Mouse (Mus musculus) right cerebral cortex, adult 2 months (tissue): ENCODE data around the gene Col7a1.

Experiments
- DNase-seq, 2 experiments: peaks; one replicate each; pipeline ENCODE4 v3.0.0; 2021 to 2022; ENCODE audit warnings: low spot score in 2 of 2

The Col7a1 gene

DNA sequence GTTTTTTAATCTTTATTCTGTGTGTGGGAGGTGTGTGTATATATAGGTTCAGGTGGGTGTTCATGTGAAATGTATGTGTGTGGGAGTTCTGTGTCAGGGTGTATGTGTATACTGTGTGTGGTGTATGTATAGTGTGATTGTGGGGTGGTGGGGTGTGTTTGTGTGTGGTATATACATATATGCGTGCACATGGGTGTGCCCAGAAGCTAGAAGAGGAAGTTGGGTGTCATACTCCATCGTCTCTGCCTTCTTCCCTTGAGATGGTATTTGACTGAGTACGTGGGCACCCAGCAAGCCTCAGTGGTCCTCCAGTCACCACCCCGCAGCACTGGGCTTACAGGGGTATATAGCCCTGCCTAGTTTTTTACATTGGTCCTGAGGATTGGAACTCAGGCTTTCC is 68.0 kb downstream of the Col7a1 start:
- DNase-seq, result peak in 1 of 2 experiments; percentile 11

- peak; percentile 59 to 70 for DNase-seq
These were observed 69.7 kb downstream of the Col7a1 start for GRCm38 (mm10) chr9:109022866-109023685.

DNA sequence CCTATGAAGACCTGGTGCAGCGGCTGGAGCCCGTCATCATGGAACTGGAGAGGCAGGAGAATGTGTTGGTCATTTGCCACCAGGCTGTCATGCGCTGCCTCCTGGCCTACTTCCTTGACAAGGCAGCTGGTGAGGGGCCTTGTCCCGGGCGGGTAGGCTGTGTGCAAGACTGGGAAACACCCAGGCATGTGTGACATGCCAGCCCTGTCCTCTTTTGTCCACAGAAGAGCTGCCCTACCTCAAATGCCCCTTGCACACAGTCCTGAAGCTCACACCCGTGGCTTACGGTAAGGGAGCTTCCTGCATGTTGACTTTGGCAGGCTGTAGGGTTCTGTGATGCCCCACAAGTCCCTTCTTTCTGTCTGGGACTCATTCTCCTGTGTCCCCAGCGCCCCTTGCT is 74.1 kb downstream of the Col7a1 start:
- no peak for DNase-seq

GRCm38 (mm10) chr9:109028421-109028820 is 75.0 kb downstream of the Col7a1 start:
- DNase-seq, result no peak

- DNase-seq, result no peak
These were observed 75.5 kb downstream of the Col7a1 start for GRCm38 (mm10) chr9:109028919-109029318.

- DNase-seq, result no peak
These were observed 76.9 kb downstream of the Col7a1 start for GRCm38 (mm10) chr9:109030312-109030711.

DNA sequence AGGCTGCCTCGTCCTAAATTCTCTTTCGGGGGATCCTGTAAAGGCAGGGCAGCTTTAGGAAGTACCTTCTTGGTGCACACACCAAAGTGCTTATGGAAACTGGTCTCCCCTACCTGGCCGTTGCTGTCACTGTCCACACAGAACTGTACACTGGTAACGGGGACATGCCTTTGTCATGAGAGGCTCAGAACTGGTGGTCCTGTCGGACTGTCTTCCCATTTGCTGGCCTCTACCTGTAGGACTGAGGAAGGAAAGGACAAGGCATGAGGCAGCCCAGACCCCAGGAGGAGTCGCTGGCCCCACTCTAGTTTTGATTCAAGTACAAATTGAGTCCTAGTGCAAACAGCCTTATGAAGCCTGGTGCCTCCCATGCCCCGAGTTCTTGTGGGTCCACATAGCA is 77.6 kb downstream of the Col7a1 start:
- no peak for DNase-seq

GRCm38 (mm10) chr9:109031686-109032085 is 78.3 kb downstream of the Col7a1 start:
- DNase-seq, result no peak

DNA sequence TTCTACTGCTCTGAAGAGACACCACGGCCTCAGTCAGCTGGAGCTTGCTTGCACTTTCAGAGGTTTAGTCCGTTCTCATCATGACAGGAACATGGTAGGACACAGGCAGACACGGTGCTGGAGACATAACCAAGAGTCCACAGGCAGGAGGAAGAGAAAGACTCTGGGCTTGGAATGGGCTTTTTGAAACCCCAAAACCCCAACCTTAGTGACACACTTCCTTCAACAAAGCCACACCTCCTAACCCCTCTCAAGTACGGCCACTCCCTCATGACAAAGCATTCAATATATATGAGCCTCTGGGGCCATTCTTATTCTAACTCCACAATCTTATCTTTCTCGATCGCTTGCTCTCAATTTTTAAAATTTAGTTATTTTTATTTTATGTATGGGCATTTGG is 79.0 kb downstream of the Col7a1 start:
- no peak for DNase-seq
